Mouse (Mus musculus) embryonic facial prominence, embryonic 10.5 days (tissue): Measurements from ENCODE around the gene Chd1. TPM values are rescaled to one million over a fixed set of nuclear protein-coding genes. Genes with fewer than 3 reads are reported as not detected.

Experiments
- DNase-seq: peaks from one replicate; pipeline ENCODE4 v3.0.0-alpha.2; 2017; ENCODE audit warnings: low spot score
- H3K27ac ChIP-seq: fragments of 300-500 bp; sonication (generic); replicated peaks from 2 replicates; pipeline ENCODE4 v1.5.1; 2016; ENCODE audit warnings: mild to moderate bottlenecking
- H3K27me3 ChIP-seq: fragments of 300-500 bp; sonication (generic); replicated peaks from 2 replicates; pipeline ENCODE4 v1.6.1; 2016; ENCODE audit warnings: low read depth, mild to moderate bottlenecking; ENCODE audit not compliant: poor library complexity, severe bottlenecking
- H3K36me3 ChIP-seq: fragments of 300-500 bp; sonication (generic); replicated peaks from 2 replicates; pipeline ENCODE4 v1.6.1; 2016; ENCODE audit warnings: mild to moderate bottlenecking, moderate library complexity
- H3K4me1 ChIP-seq: fragments of 300-500 bp; sonication (generic); 2 replicates; pipeline ENCODE4 v1.6.1; 2016
- H3K4me3 ChIP-seq: fragments of 300-500 bp; sonication (generic); 2 replicates; pipeline ENCODE4 v1.5.1; 2016; ENCODE audit warnings: mild to moderate bottlenecking, moderate library complexity
- H3K9me3 ChIP-seq: fragments of 300-500 bp; sonication (generic); 2 replicates; pipeline ENCODE4 v1.6.1; 2016; ENCODE audit warnings: mild to moderate bottlenecking
- WGBS: fragments of 180-500 bp; shearing (Covaris S2); methylation state at CpG from one replicate; pipeline ENCODE4 v1.1.7; 2016; 5-methylcytosine and 5-hydroxymethylcytosine counted together
- polyA plus RNA-seq: library from polyadenylated mRNA; unstranded; fragments of >200 nt; fragmentation: Nextera tagmentation; extraction: Ambion mirVana; gene quantifications from 2 replicates; pipeline ENCODE4 v1.2.1, GENCODE M21; 2016

Chd1 gene
- polyA plus RNA-seq, 1 experiment from 2014 or later, result 35.2 TPM

DNA sequence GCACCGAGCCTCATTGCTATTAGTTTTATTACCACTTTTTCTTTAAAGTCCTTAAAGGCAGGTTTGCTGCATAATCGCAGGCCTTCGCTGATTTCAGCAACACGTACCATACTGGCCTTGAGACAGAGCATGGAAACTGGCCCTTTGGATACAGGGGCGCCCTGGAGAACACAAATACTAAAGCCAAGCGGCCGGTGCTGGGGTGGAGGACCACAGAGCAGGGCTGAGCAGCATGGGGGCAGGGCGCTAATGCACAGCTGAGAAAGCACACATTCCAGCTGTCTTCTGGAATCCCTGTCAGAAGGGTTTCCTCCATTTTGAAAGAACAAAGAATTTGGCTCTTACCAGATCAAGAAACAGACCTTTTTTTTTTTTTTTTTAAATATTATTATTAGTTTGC lies 113.6 kb downstream of the Chd1 start:
- 78% methylated on average over 8 of the region's 8 CpGs for WGBS
- peaks cover 51% of the 10 kb centered on the region for H3K4me1 ChIP-seq

DNA sequence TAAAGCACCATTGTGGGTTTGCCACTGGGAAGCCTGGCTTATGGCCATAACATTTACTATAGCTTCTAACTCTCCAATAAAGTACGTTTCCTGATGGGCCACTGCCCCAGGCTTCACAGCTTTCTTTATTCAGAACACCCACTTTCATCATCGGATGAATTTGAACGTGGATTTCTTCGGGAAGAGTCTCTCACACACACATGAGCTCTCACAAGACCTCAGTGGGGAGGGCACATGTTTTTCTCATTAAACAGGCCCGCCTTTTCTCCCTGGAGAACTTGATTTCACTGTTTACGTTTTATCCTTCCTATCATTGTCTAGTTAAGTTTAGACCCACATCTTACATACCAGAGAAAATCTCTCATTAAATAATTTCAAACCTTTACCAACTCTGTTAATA lies 115.4 kb downstream of the Chd1 start:
- peaks cover 54% of the 10 kb centered on the region for H3K36me3 ChIP-seq
- H3K9me3 ChIP-seq, result no peaks in the 10 kb centered on the region
- WGBS, result 38% methylated on average over 6 of the region's 6 CpGs
- H3K4me3 ChIP-seq, result peak overlapping the region; percentile 32; the same call in 1 of the 2 replicates
- peaks cover 52% of the 10 kb centered on the region for H3K4me1 ChIP-seq
- no peaks in the 10 kb centered on the region for H3K27me3 ChIP-seq
- DNase-seq, result peak; percentile 42
- H3K27ac ChIP-seq, result no peak overlapping the region

More for the DNA sequence above, 113.6 kb downstream of the Chd1 start:
- no peaks in the 10 kb centered on the region for H3K27me3 ChIP-seq
- peak; percentile 30 for DNase-seq
- H3K27ac ChIP-seq, result no peak overlapping the region
- peaks cover 54% of the 10 kb centered on the region for H3K36me3 ChIP-seq
- H3K9me3 ChIP-seq, result no peaks in the 10 kb centered on the region
- H3K4me3 ChIP-seq, result no peak overlapping the region

DNA sequence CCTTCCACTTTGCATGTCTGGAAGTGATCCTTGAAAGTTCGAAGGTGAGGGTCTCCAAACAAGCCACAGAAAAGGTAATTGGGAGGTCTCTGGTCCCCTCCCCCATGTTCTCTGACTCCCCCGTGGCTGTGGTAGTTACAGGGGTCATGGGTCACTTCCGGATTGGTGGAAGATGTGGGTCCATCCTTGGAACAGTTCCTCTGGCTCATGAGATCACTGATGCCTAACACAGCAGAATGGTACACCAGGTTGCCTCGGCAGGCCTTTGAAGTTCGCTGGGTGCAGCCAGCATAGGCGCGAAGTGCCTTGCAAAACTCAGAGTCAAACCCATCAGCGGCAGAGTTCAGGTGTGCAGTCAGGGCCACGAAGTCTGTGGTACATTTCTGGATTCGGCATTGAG lies 116.0 kb downstream of the Chd1 start:
- Histone ChIP-seq H3K4me1 (peaks cover 52% of the 10 kb centered on the region), H3K36me3 (peaks cover 47% of the 10 kb centered on the region)
- WGBS, result 67% methylated on average over 10 of the region's 10 CpGs

DNA sequence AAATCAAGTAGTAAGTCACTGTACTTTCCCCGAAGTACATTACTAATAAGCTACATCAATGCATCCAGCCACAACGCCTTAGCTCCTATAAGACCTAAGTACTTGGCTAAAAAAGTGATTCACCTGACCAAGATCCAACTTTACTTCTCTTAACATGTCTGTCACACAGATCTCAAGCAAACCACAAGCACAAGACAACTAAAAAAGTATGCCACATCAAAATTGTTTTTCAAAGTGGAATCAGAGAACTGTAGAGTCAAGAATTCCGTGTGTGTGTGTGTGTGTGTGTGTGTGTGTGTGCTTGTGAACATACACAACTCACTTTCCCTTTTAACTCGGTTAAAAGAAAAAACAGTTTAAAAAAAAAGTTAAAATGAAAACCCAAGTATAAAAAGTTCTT lies 116.9 kb downstream of the Chd1 start:
- Histone ChIP-seq H3K27me3 (no peaks in the 10 kb centered on the region), H3K36me3 (peaks cover 40% of the 10 kb centered on the region), H3K4me3 (no peak overlapping the region), H3K9me3 (no peaks in the 10 kb centered on the region; the same call in 1 of the 2 replicates), H3K27ac (no peak overlapping the region), H3K4me1 (peaks cover 52% of the 10 kb centered on the region)
- WGBS, result 90% methylated on average over 4 of the region's 4 CpGs
- DNase-seq, result no peak

More for the DNA sequence above, 116.0 kb downstream of the Chd1 start:
- Histone ChIP-seq H3K9me3 (no peaks in the 10 kb centered on the region; the same call in 1 of the 2 replicates), H3K4me3 (peak overlapping the region; percentile 32), H3K27ac (no peak overlapping the region), H3K27me3 (no peaks in the 10 kb centered on the region)
- peak; percentile 50 for DNase-seq

Other genes starting within 250 kb of the Chd1 start
- gene Psmb1, start 205.2 kb upstream of the Chd1 start, polyA plus RNA-seq, result 281 and 290 TPM in 2 replicates
- gene Tbp, start 205.1 kb upstream of the Chd1 start, polyA plus RNA-seq, result 62.8 and 68.5 TPM in 2 replicates
- gene Pdcd2, start 177.7 kb upstream of the Chd1 start, polyA plus RNA-seq, result 43.3 and 45.5 TPM in 2 replicates
- 1.5 and 2.3 TPM in 2 replicates for gene Prdm9, start 140.6 kb upstream of the Chd1 start, polyA plus RNA-seq
- gene Rgmb, start 126.1 kb downstream of the Chd1 start, polyA plus RNA-seq, result 17.3 and 18.1 TPM in 2 replicates